Mouse (Mus musculus) midbrain, embryonic 15.5 days (tissue): ENCODE data around the gene Shank1. TPM values are rescaled to one million over a fixed set of nuclear protein-coding genes. Genes with fewer than 3 reads are reported as not detected.

Experiments
- ATAC-seq: fragments of 200-750 bp; cut with Nextera tagmentation; replicated peaks from 2 replicates; pipeline ENCODE4 v1.8.0; 2017; ENCODE audit warnings: moderate TSS enrichment
- H3K27ac ChIP-seq: fragments of 300-500 bp; sonication (generic); 2 replicates; pipeline ENCODE4 v1.5.1; 2015; ENCODE audit warnings: mild to moderate bottlenecking, inconsistent platforms
- H3K27me3 ChIP-seq: fragments of 300-500 bp; sonication (generic); replicated peaks from 2 replicates; pipeline ENCODE4 v1.6.1; 2015; ENCODE audit warnings: inconsistent platforms
- H3K36me3 ChIP-seq: fragments of 300-500 bp; sonication (generic); replicated peaks from 2 replicates; pipeline ENCODE4 v1.6.1; 2015; ENCODE audit warnings: inconsistent platforms
- H3K4me1 ChIP-seq: fragments of 300-500 bp; sonication (generic); 2 replicates; pipeline ENCODE4 v1.6.1; 2015; ENCODE audit warnings: inconsistent platforms
- H3K4me2 ChIP-seq: fragments of 300-500 bp; sonication (generic); 2 replicates; pipeline ENCODE4 v1.6.1; 2015; ENCODE audit warnings: inconsistent platforms, mild to moderate bottlenecking, moderate library complexity
- H3K4me3 ChIP-seq: fragments of 300-500 bp; sonication (generic); 2 replicates; pipeline ENCODE4 v1.5.1; 2015; ENCODE audit warnings: mild to moderate bottlenecking, inconsistent platforms
- H3K9ac ChIP-seq: fragments of 300-500 bp; sonication (generic); 2 replicates; pipeline ENCODE4 v1.6.1; 2015; ENCODE audit warnings: mild to moderate bottlenecking, inconsistent platforms
- H3K9me3 ChIP-seq: fragments of 300-500 bp; sonication (generic); 2 replicates; pipeline ENCODE4 v1.6.1; 2016; ENCODE audit warnings: inconsistent platforms
- WGBS: fragments of 180-500 bp; shearing (Covaris S2); methylation state at CpG from one replicate; pipeline ENCODE4 v1.1.7; 2015; ENCODE audit warnings: mixed read lengths; 5-methylcytosine and 5-hydroxymethylcytosine counted together
- polyA plus RNA-seq: library from polyadenylated mRNA; unstranded; fragments of >200 nt; fragmentation: Nextera tagmentation; extraction: Ambion mirVana; gene quantifications from 2 replicates; pipeline ENCODE4 v1.2.1, GENCODE M21; 2015

The Shank1 gene
- polyA plus RNA-seq, 1 experiment from 2014 or later: 46.5 TPM

- peaks cover 4% of the 10 kb centered on the region; the same call in 1 of the 2 replicates for H3K36me3 ChIP-seq
- H3K4me3 ChIP-seq: peak overlapping the region; percentile 52
- no peaks in the 10 kb centered on the region for H3K9me3 ChIP-seq
- peak overlapping the region; percentile 75 for H3K9ac ChIP-seq
- H3K27ac ChIP-seq: peak overlapping the region; percentile 95
- H3K27me3 ChIP-seq: peaks cover 10% of the 10 kb centered on the region; the same call in 1 of the 2 replicates
- 1% methylated on average over 54 of the region's 54 CpGs for WGBS
- H3K4me1 ChIP-seq: peaks cover 37% of the 10 kb centered on the region
- peak; percentile 84 for ATAC-seq
- peak overlapping the region; percentile 97 for H3K4me2 ChIP-seq
Measured at GRCm38 (mm10) chr7:44359908-44360672, 50.0 kb downstream of the Shank1 start.

GRCm38 (mm10) chr7:44360792-44361301 is 50.8 kb downstream of the Shank1 start:
- H3K9ac ChIP-seq: peak overlapping the region; percentile 75
- WGBS: 6% methylated on average over 21 of the region's 21 CpGs
- H3K27me3 ChIP-seq: peaks cover 10% of the 10 kb centered on the region; the same call in 1 of the 2 replicates
- H3K9me3 ChIP-seq: no peaks in the 10 kb centered on the region
- peak overlapping the region; percentile 95 for H3K27ac ChIP-seq
- peaks cover 37% of the 10 kb centered on the region for H3K4me1 ChIP-seq
- peak overlapping the region; percentile 97 for H3K4me2 ChIP-seq
- peak overlapping the region; percentile 52 for H3K4me3 ChIP-seq
- H3K36me3 ChIP-seq: 0 out of 2 replicates have a peak, but pooled peaks cover 4% of the 10 kb centered on the region
- peak; percentile 43 for ATAC-seq

GRCm38 (mm10) chr7:44372678-44373077 is 62.6 kb downstream of the Shank1 start:
- H3K27ac ChIP-seq: no peak overlapping the region
- no peaks in the 10 kb centered on the region for H3K9me3 ChIP-seq
- no peaks in the 10 kb centered on the region for H3K27me3 ChIP-seq
- ATAC-seq: no peak
- no peak overlapping the region for H3K9ac ChIP-seq
- 91% methylated on average over 8 of the region's 8 CpGs for WGBS
- no peaks in the 10 kb centered on the region for H3K36me3 ChIP-seq
- H3K4me2 ChIP-seq: no peak overlapping the region
- H3K4me3 ChIP-seq: no peak overlapping the region
- peaks cover 17% of the 10 kb centered on the region for H3K4me1 ChIP-seq

GRCm38 (mm10) chr7:44373460-44373859 is 63.4 kb downstream of the Shank1 start:
- peak overlapping the region; percentile 27 for H3K27ac ChIP-seq
- H3K27me3 ChIP-seq: no peaks in the 10 kb centered on the region
- H3K36me3 ChIP-seq: no peaks in the 10 kb centered on the region
- peaks cover 17% of the 10 kb centered on the region for H3K4me1 ChIP-seq
- no peak; the same call in 1 of the 2 replicates for ATAC-seq
- H3K4me3 ChIP-seq: peak overlapping the region; percentile 53
- H3K9ac ChIP-seq: 0 out of 2 replicates have a peak overlapping the region, but pooled peaks have one; percentile 18
- no peaks in the 10 kb centered on the region for H3K9me3 ChIP-seq
- peak overlapping the region; percentile 78 for H3K4me2 ChIP-seq
- WGBS: 14% methylated on average over 7 of the region's 7 CpGs

- peak; percentile 93 for ATAC-seq
- no peaks in the 10 kb centered on the region for H3K27me3 ChIP-seq
- peak overlapping the region; percentile 53 for H3K4me3 ChIP-seq
- H3K27ac ChIP-seq: peak overlapping the region; percentile 65
- H3K4me1 ChIP-seq: peaks cover 17% of the 10 kb centered on the region
- peak overlapping the region; percentile 78 for H3K4me2 ChIP-seq
- H3K36me3 ChIP-seq: no peaks in the 10 kb centered on the region
- under 1% methylated on average over 19 of the region's 19 CpGs for WGBS
- peak overlapping the region; percentile 49 for H3K9ac ChIP-seq
- no peaks in the 10 kb centered on the region for H3K9me3 ChIP-seq
Measured at GRCm38 (mm10) chr7:44373889-44374652, 64.0 kb downstream of the Shank1 start.

- Histone ChIP-seq H3K9me3 (no peaks in the 10 kb centered on the region), H3K27me3 (no peaks in the 10 kb centered on the region), H3K4me1 (peaks cover 17% of the 10 kb centered on the region), H3K27ac (peak overlapping the region; percentile 65), H3K36me3 (no peaks in the 10 kb centered on the region), H3K4me2 (peak overlapping the region; percentile 78), H3K4me3 (peak overlapping the region; percentile 53), H3K9ac (peak overlapping the region; percentile 49)
- WGBS: 1% methylated on average over 5 of the region's 5 CpGs
- peak; percentile 38 for ATAC-seq
Measured at GRCm38 (mm10) chr7:44374756-44375155, 64.7 kb downstream of the Shank1 start.

- no peak for ATAC-seq
- 3% methylated on average over 10 of the region's 10 CpGs for WGBS
- peaks cover 17% of the 10 kb centered on the region for H3K4me1 ChIP-seq
- H3K36me3 ChIP-seq: no peaks in the 10 kb centered on the region
- no peaks in the 10 kb centered on the region for H3K27me3 ChIP-seq
- peak overlapping the region; percentile 49 for H3K9ac ChIP-seq
- H3K4me2 ChIP-seq: peak overlapping the region; percentile 78
- H3K9me3 ChIP-seq: no peaks in the 10 kb centered on the region
- peak overlapping the region; percentile 53 for H3K4me3 ChIP-seq
- peak overlapping the region; percentile 65; the same call in 1 of the 2 replicates for H3K27ac ChIP-seq
Measured at GRCm38 (mm10) chr7:44375207-44375606, 65.2 kb downstream of the Shank1 start.

GRCm38 (mm10) chr7:44375793-44376192 is 65.7 kb downstream of the Shank1 start:
- Histone ChIP-seq H3K4me1 (peaks cover 17% of the 10 kb centered on the region), H3K4me2 (no peak overlapping the region), H3K36me3 (no peaks in the 10 kb centered on the region), H3K4me3 (no peak overlapping the region), H3K9me3 (no peaks in the 10 kb centered on the region), H3K27ac (no peak overlapping the region), H3K9ac (no peak overlapping the region), H3K27me3 (no peaks in the 10 kb centered on the region)
- 61% methylated on average over 3 of the region's 3 CpGs for WGBS
- no peak for ATAC-seq

GRCm38 (mm10) chr7:44378290-44378689 is 68.2 kb downstream of the Shank1 start:
- H3K9ac ChIP-seq: no peak overlapping the region
- H3K27me3 ChIP-seq: no peaks in the 10 kb centered on the region
- H3K4me1 ChIP-seq: peaks cover 27% of the 10 kb centered on the region
- no peaks in the 10 kb centered on the region for H3K9me3 ChIP-seq
- no peak overlapping the region for H3K4me2 ChIP-seq
- H3K27ac ChIP-seq: no peak overlapping the region
- H3K4me3 ChIP-seq: no peak overlapping the region
- no peaks in the 10 kb centered on the region for H3K36me3 ChIP-seq
- WGBS: 57% methylated on average over 4 of the region's 4 CpGs
- ATAC-seq: no peak

- ATAC-seq: 0 out of 2 replicates have a peak, but pooled peaks have one; percentile 22
- Histone ChIP-seq H3K9me3 (no peaks in the 10 kb centered on the region), H3K4me1 (peaks cover 24% of the 10 kb centered on the region), H3K4me3 (no peak overlapping the region), H3K36me3 (no peaks in the 10 kb centered on the region), H3K27me3 (no peaks in the 10 kb centered on the region), H3K9ac (no peak overlapping the region), H3K4me2 (no peak overlapping the region), H3K27ac (peak overlapping the region; percentile 64)
- 53% methylated on average over 12 of the region's 12 CpGs for WGBS
Measured at GRCm38 (mm10) chr7:44382541-44382940, 72.5 kb downstream of the Shank1 start.

GRCm38 (mm10) chr7:44383980-44384715 is 74.1 kb downstream of the Shank1 start, which contains the start of gene Syt3:
Syt3 (plus strand) TSS chr7:44384102.
- ATAC-seq: peak; percentile 92
- Histone ChIP-seq H3K36me3 (no peaks in the 10 kb centered on the region), H3K9me3 (no peaks in the 10 kb centered on the region), H3K4me2 (peak within 1 kb of the TSS; percentile 85), H3K27ac (peak within 1 kb of the TSS; percentile 68), H3K27me3 (no peaks in the 10 kb centered on the region), H3K4me1 (peaks cover 24% of the 10 kb centered on the region), H3K9ac (peak within 1 kb of the TSS; percentile 76), H3K4me3 (peak within 1 kb of the TSS; percentile 65)
- under 1% methylated on average over 31 of the region's 33 CpGs for WGBS
